Mouse (Mus musculus) midbrain, embryonic 10.5 days (tissue): ENCODE data around the gene Rsu1. TPM values are rescaled to one million over a fixed set of nuclear protein-coding genes. Genes with fewer than 3 reads are reported as not detected.

Source experiments
- DNase-seq: peaks from one replicate; pipeline ENCODE4 v3.0.0-alpha.2; 2017; ENCODE audit warnings: low spot score
- H3K27ac ChIP-seq: fragments of 300-500 bp; sonication (generic); replicated peaks from 2 replicates; pipeline ENCODE4 v1.5.1; 2016; ENCODE audit warnings: mild to moderate bottlenecking
- H3K27me3 ChIP-seq: fragments of 300-500 bp; sonication (generic); 2 replicates; pipeline ENCODE4 v1.6.1; 2016; ENCODE audit warnings: low read depth, mild to moderate bottlenecking; ENCODE audit not compliant: poor library complexity, severe bottlenecking
- H3K36me3 ChIP-seq: fragments of 300-500 bp; sonication (generic); 2 replicates; pipeline ENCODE4 v1.6.1; 2016; ENCODE audit warnings: mild to moderate bottlenecking, moderate library complexity
- H3K4me1 ChIP-seq: fragments of 300-500 bp; sonication (generic); 2 replicates; pipeline ENCODE4 v1.6.1; 2016
- H3K4me3 ChIP-seq: fragments of 300-500 bp; sonication (generic); 2 replicates; pipeline ENCODE4 v1.5.1; 2016; ENCODE audit warnings: mild to moderate bottlenecking, moderate library complexity
- H3K9me3 ChIP-seq: fragments of 300-500 bp; sonication (generic); replicated peaks from 2 replicates; pipeline ENCODE4 v1.6.1; 2016; ENCODE audit warnings: mild to moderate bottlenecking
- WGBS: fragments of 180-500 bp; shearing (Covaris S2); methylation state at CpG from one replicate; pipeline ENCODE4 v1.1.7; 2016; 5-methylcytosine and 5-hydroxymethylcytosine counted together
- polyA plus RNA-seq: library from polyadenylated mRNA; unstranded; fragments of >200 nt; fragmentation: Nextera tagmentation; extraction: Ambion mirVana; gene quantifications from 2 replicates; pipeline ENCODE4 v1.2.1, GENCODE M21; 2016

The Rsu1 gene
- polyA plus RNA-seq, 1 experiment from 2014 or later, result 70.0 TPM

- Histone ChIP-seq H3K27ac (no peak overlapping the region), H3K36me3 (peaks cover 9% of the 10 kb centered on the region), H3K4me3 (no peak overlapping the region), H3K9me3 (no peaks in the 10 kb centered on the region), H3K4me1 (no peaks in the 10 kb centered on the region), H3K27me3 (no peaks in the 10 kb centered on the region)
- 76% methylated on average over 2 of the region's 2 CpGs for WGBS
- DNase-seq, result no peak
Measured at GRCm38 (mm10) chr2:13258606-13259005, 12.6 kb downstream of the Rsu1 start.

GRCm38 (mm10) chr2:13240711-13241110 is 30.5 kb downstream of the Rsu1 start:
- no peaks in the 10 kb centered on the region for H3K36me3 ChIP-seq
- WGBS, result 81% methylated on average over 9 of the region's 9 CpGs
- no peaks in the 10 kb centered on the region for H3K9me3 ChIP-seq
- H3K27me3 ChIP-seq, result no peaks in the 10 kb centered on the region
- no peak for DNase-seq
- H3K27ac ChIP-seq, result no peak overlapping the region
- H3K4me1 ChIP-seq, result peaks cover 6% of the 10 kb centered on the region
- H3K4me3 ChIP-seq, result no peak overlapping the region

GRCm38 (mm10) chr2:13237140-13237901 is 33.9 kb downstream of the Rsu1 start:
- peak; percentile 31 for DNase-seq
- Histone ChIP-seq H3K4me3 (no peak overlapping the region), H3K9me3 (no peaks in the 10 kb centered on the region), H3K36me3 (no peaks in the 10 kb centered on the region), H3K27me3 (no peaks in the 10 kb centered on the region), H3K27ac (no peak overlapping the region), H3K4me1 (peaks cover 10% of the 10 kb centered on the region)
- WGBS, result 75% methylated on average over 8 of the region's 8 CpGs

- Histone ChIP-seq H3K27ac (no peak overlapping the region), H3K27me3 (no peaks in the 10 kb centered on the region), H3K9me3 (no peaks in the 10 kb centered on the region), H3K4me3 (no peak overlapping the region), H3K36me3 (no peaks in the 10 kb centered on the region), H3K4me1 (peaks cover 10% of the 10 kb centered on the region)
- no peak for DNase-seq
- 88% methylated on average over 5 of the region's 5 CpGs for WGBS
Measured at GRCm38 (mm10) chr2:13235696-13236095, 35.5 kb downstream of the Rsu1 start.

GRCm38 (mm10) chr2:13234796-13235195 is 36.4 kb downstream of the Rsu1 start:
- no peaks in the 10 kb centered on the region for H3K36me3 ChIP-seq
- H3K27me3 ChIP-seq, result no peaks in the 10 kb centered on the region
- no peak overlapping the region for H3K27ac ChIP-seq
- 93% methylated on average over 10 of the region's 10 CpGs for WGBS
- no peaks in the 10 kb centered on the region for H3K9me3 ChIP-seq
- H3K4me3 ChIP-seq, result no peak overlapping the region
- H3K4me1 ChIP-seq, result 0 out of 2 replicates have a peak, but pooled peaks cover 4% of the 10 kb centered on the region
- no peak for DNase-seq

- Histone ChIP-seq H3K27ac (no peak overlapping the region), H3K36me3 (no peaks in the 10 kb centered on the region), H3K4me1 (0 out of 2 replicates have a peak, but pooled peaks cover 4% of the 10 kb centered on the region), H3K4me3 (no peak overlapping the region), H3K27me3 (no peaks in the 10 kb centered on the region), H3K9me3 (no peaks in the 10 kb centered on the region)
- WGBS, result 71% methylated on average over 7 of the region's 7 CpGs
- no peak for DNase-seq
Measured at GRCm38 (mm10) chr2:13233902-13234301, 37.3 kb downstream of the Rsu1 start.

GRCm38 (mm10) chr2:13233254-13233835 is 37.9 kb downstream of the Rsu1 start:
- H3K27me3 ChIP-seq, result no peaks in the 10 kb centered on the region
- 89% methylated on average over 12 of the region's 12 CpGs for WGBS
- H3K4me1 ChIP-seq, result 0 out of 2 replicates have a peak, but pooled peaks cover 4% of the 10 kb centered on the region
- no peak overlapping the region for H3K4me3 ChIP-seq
- no peaks in the 10 kb centered on the region for H3K36me3 ChIP-seq
- no peaks in the 10 kb centered on the region for H3K9me3 ChIP-seq
- no peak for DNase-seq
- no peak overlapping the region for H3K27ac ChIP-seq

- Histone ChIP-seq H3K36me3 (no peaks in the 10 kb centered on the region), H3K9me3 (no peaks in the 10 kb centered on the region), H3K27ac (no peak overlapping the region), H3K4me3 (no peak overlapping the region), H3K4me1 (0 out of 2 replicates have a peak, but pooled peaks cover 4% of the 10 kb centered on the region), H3K27me3 (no peaks in the 10 kb centered on the region)
- no peak for DNase-seq
- 93% methylated on average over 6 of the region's 6 CpGs for WGBS
Measured at GRCm38 (mm10) chr2:13232305-13232704, 38.9 kb downstream of the Rsu1 start.

GRCm38 (mm10) chr2:13229686-13230085 is 41.5 kb downstream of the Rsu1 start:
- WGBS, result 88% methylated on average over 3 of the region's 3 CpGs

GRCm38 (mm10) chr2:13226031-13226430 is 45.2 kb downstream of the Rsu1 start:
- Histone ChIP-seq H3K9me3 (no peaks in the 10 kb centered on the region), H3K27me3 (no peaks in the 10 kb centered on the region), H3K27ac (no peak overlapping the region), H3K4me3 (no peak overlapping the region), H3K4me1 (no peaks in the 10 kb centered on the region), H3K36me3 (no peaks in the 10 kb centered on the region)
- no peak for DNase-seq
- 91% methylated on average over 4 of the region's 4 CpGs for WGBS

More at GRCm38 (mm10) chr2:13229686-13230085, 41.5 kb downstream of the Rsu1 start:
- 0 out of 2 replicates have a peak, but pooled peaks cover 4% of the 10 kb centered on the region for H3K4me1 ChIP-seq
- H3K4me3 ChIP-seq, result no peak overlapping the region
- H3K36me3 ChIP-seq, result no peaks in the 10 kb centered on the region
- H3K27ac ChIP-seq, result no peak overlapping the region
- H3K27me3 ChIP-seq, result no peaks in the 10 kb centered on the region
- no peaks in the 10 kb centered on the region for H3K9me3 ChIP-seq
- DNase-seq, result no peak

GRCm38 (mm10) chr2:13224546-13224945 is 46.7 kb downstream of the Rsu1 start:
- 95% methylated on average over 3 of the region's 3 CpGs for WGBS
- Histone ChIP-seq H3K9me3 (no peaks in the 10 kb centered on the region), H3K27me3 (no peaks in the 10 kb centered on the region), H3K36me3 (no peaks in the 10 kb centered on the region), H3K4me3 (no peak overlapping the region), H3K4me1 (no peaks in the 10 kb centered on the region), H3K27ac (no peak overlapping the region)
- no peak for DNase-seq

GRCm38 (mm10) chr2:13223451-13223850 is 47.8 kb downstream of the Rsu1 start:
- no peak overlapping the region for H3K4me3 ChIP-seq
- WGBS, result 88% methylated on average over 4 of the region's 4 CpGs
- no peak overlapping the region for H3K27ac ChIP-seq
- DNase-seq, result no peak
- H3K27me3 ChIP-seq, result no peaks in the 10 kb centered on the region
- no peaks in the 10 kb centered on the region for H3K36me3 ChIP-seq
- H3K9me3 ChIP-seq, result no peaks in the 10 kb centered on the region
- no peaks in the 10 kb centered on the region for H3K4me1 ChIP-seq

GRCm38 (mm10) chr2:13220141-13220540 is 51.1 kb downstream of the Rsu1 start:
- WGBS, result 89% methylated on average over 2 of the region's 2 CpGs
- H3K27ac ChIP-seq, result no peak overlapping the region
- peaks cover 9% of the 10 kb centered on the region; the same call in 1 of the 2 replicates for H3K36me3 ChIP-seq
- no peak overlapping the region for H3K4me3 ChIP-seq
- no peak for DNase-seq
- no peaks in the 10 kb centered on the region for H3K4me1 ChIP-seq
- no peaks in the 10 kb centered on the region for H3K27me3 ChIP-seq
- no peaks in the 10 kb centered on the region for H3K9me3 ChIP-seq
